Mouse (Mus musculus): ENCODE measurements at regions not wholly inside any gene's neighbourhood (a gene's known extent, or its start where the extent isn't known, plus 50 kb on each side); places are given as distances from the start of the nearest gene placed in this dataset.

DNA sequence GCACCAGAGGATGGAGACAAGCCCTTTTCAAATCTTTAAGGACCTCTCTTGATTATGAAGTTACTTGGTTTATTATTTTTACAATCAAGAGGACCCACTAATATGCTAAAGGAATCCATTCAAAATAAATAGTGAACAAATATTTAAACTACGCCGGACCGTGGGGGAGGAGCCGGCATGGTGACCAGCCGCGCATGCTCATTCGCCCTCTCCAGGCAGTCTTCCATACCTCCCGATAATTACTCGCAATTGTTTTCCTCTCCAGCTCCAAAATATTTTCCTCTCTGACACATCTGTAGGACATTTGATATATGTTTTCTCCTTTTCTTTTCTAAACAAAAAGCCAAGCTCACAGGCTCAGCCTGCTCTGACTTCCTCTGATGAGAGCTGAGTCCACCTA, 111.3 kb upstream of the Gsc start:
- TF ChIP-seq CTCF (IDR thresholded peaks at IDR 0.05; ENCODE audit: low read depth) (no peak), EP300 (IDR thresholded peaks at IDR 0.05; ENCODE audit: low read depth) (no peak)
- Histone ChIP-seq H3K4me2 (ENCODE audit: low read depth, low read length) (no peak overlapping the region), H3K27ac (ENCODE audit: low read depth) (no peak overlapping the region), H3K4me3 (ENCODE audit: low read depth, low read length) (no peak overlapping the region), H3K27me3 (ENCODE audit: insufficient read depth, low read length) (no peaks in the 10 kb centered on the region), H3K9me3 (ENCODE audit: low read length) (no peaks in the 10 kb centered on the region), H3K36me3 (replicated peaks; ENCODE audit: insufficient read depth, low read length) (no peaks in the 10 kb centered on the region), H3K9ac (replicated peaks) (no peak overlapping the region), H3K4me1 (ENCODE audit: insufficient read depth) (no peaks in the 10 kb centered on the region)
- no peak for ATAC-seq
- no peak for DNase-seq
- 65% methylated on average over 9 of the region's 9 CpGs for WGBS (ENCODE audit: insufficient replicate concordance)

DNA sequence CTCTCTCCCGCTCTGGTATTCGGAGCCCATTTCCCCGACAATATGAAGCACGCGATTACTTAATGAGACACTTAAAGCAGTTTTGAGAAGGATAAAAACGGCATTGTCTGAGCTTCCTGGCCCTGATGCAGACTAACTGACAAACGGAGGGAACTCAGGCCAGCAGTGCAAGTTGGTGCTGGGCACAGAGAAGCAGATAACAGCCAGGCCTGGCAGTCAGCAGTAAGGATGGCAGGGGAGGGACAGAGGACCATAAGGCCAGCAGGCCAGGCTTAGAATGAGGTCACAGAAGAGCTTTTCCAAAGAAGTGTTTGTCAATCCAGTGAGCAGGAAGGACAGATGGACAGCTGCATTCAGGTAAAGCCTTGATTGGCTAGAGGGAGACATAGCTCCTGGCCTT, 107.7 kb upstream of the Gsc start:
- Histone ChIP-seq H3K27me3 (ENCODE audit: insufficient read depth, low read length) (no peaks in the 10 kb centered on the region), H3K4me2 (ENCODE audit: low read depth, low read length) (no peak overlapping the region), H3K9me3 (ENCODE audit: low read length) (no peaks in the 10 kb centered on the region), H3K27ac (ENCODE audit: low read depth) (no peak overlapping the region), H3K36me3 (replicated peaks; ENCODE audit: insufficient read depth, low read length) (no peaks in the 10 kb centered on the region), H3K4me3 (ENCODE audit: low read depth, low read length) (no peak overlapping the region), H3K9ac (replicated peaks) (no peak overlapping the region), H3K4me1 (ENCODE audit: insufficient read depth) (no peaks in the 10 kb centered on the region)
- no peak for TF ChIP-seq EP300 (IDR thresholded peaks at IDR 0.05; ENCODE audit: low read depth)
- no peak for TF ChIP-seq CTCF (IDR thresholded peaks at IDR 0.05; ENCODE audit: low read depth)
- ATAC-seq (no peak), DNase-seq (no peak)
- 68% methylated on average over 7 of the region's 7 CpGs for WGBS (ENCODE audit: insufficient replicate concordance)

DNA sequence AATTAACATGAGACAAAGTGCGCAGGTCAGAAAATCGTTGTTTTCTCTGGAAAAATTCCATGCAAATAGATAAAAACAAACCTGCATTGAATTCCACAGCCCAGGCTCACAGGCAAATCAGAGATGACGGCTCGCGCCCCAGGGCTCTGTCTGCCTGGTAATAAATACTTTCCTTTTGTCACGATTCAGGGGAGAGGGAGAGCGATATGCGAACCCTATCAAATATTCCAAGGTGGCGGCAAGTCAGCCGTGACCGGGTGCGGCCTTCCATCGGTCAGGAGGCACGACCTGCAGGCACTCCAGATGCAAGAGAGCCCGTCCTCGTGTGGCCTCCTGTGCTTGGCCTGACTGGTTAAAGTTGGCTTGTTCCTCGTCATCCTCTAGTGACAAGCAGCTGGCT, 94.5 kb upstream of the Gsc start:
- H3K36me3 ChIP-seq (replicated peaks; ENCODE audit: insufficient read depth, low read length): no peaks in the 10 kb centered on the region
- no peak for DNase-seq
- H3K4me2 ChIP-seq (ENCODE audit: low read depth, low read length): no peak overlapping the region
- no peaks in the 10 kb centered on the region for H3K27me3 ChIP-seq (ENCODE audit: insufficient read depth, low read length)
- H3K4me3 ChIP-seq (ENCODE audit: low read depth, low read length): no peak overlapping the region
- no peak overlapping the region for H3K9ac ChIP-seq (replicated peaks)
- no peaks in the 10 kb centered on the region for H3K4me1 ChIP-seq (ENCODE audit: insufficient read depth)
- 81% methylated on average over 17 of the region's 17 CpGs for WGBS (ENCODE audit: insufficient replicate concordance)
- TF ChIP-seq CTCF (IDR thresholded peaks at IDR 0.05; ENCODE audit: low read depth): no peak
- no peak for TF ChIP-seq EP300 (IDR thresholded peaks at IDR 0.05; ENCODE audit: low read depth)
- ATAC-seq: no peak
- no peak overlapping the region for H3K27ac ChIP-seq (ENCODE audit: low read depth)
- no peaks in the 10 kb centered on the region for H3K9me3 ChIP-seq (ENCODE audit: low read length)

DNA sequence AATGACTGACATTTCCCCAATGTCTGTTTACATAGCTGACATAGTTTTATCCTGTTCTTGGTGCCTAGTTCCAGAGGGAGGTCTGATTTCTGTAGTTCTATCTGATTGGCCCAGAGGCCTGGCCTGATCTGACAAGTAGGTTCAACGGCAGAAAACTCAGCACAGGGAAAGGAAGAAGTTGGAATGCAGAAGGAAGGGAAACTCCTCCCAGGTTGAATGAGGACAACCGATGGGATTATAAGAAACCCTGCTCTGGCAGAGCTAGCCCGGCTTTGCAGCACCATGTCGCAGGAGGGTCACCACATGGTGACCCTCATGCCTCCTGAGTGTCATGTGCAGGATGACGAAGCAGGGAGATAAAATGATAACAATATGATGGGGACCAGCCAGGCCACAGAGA, 89.8 kb upstream of the Gsc start:
- Histone ChIP-seq H3K27ac (ENCODE audit: low read depth) (no peak overlapping the region), H3K4me3 (ENCODE audit: low read depth, low read length) (no peak overlapping the region), H3K4me1 (ENCODE audit: insufficient read depth) (no peaks in the 10 kb centered on the region), H3K9ac (replicated peaks) (no peak overlapping the region), H3K27me3 (ENCODE audit: insufficient read depth, low read length) (no peaks in the 10 kb centered on the region), H3K36me3 (replicated peaks; ENCODE audit: insufficient read depth, low read length) (no peaks in the 10 kb centered on the region), H3K4me2 (ENCODE audit: low read depth, low read length) (no peak overlapping the region), H3K9me3 (ENCODE audit: low read length) (no peaks in the 10 kb centered on the region)
- DNase-seq (no peak), ATAC-seq (no peak)
- TF ChIP-seq EP300 (IDR thresholded peaks at IDR 0.05; ENCODE audit: low read depth): no peak
- no peak for TF ChIP-seq CTCF (IDR thresholded peaks at IDR 0.05; ENCODE audit: low read depth)
- WGBS (ENCODE audit: insufficient replicate concordance): 65% methylated on average over 5 of the region's 5 CpGs

DNA sequence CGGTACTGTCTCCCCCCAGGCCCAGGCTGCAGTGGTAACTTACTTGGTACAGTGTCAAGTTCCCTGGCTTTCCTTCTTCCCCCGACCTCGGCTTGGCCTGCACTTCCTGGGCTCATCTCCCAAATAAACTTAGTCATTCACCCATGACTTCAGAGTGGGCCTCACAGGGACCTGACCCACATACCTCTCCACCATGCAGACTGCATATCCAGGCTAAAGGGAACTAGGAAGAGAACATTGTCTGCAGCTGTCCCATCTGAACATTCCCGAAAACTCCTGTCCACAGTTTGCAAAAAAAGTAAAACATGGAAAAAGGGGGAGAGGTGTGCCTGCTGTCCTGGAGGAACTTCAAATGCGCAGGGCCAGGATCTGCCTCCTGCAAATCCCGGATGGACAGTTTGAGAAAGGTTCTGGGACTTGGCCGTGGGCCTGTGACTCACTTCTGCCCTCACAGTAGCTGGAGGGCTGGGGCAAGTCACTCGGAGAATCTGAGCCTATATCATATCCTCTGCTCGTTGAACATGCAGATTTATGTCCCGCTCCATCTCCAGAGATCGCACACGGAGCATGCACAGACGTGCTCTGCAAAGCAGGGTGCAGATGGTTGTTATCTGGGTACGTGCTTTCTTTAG, 87.9 kb upstream of the Gsc start:
- Histone ChIP-seq H3K4me1 (ENCODE audit: insufficient read depth) (no peaks in the 10 kb centered on the region), H3K9me3 (ENCODE audit: low read length) (no peaks in the 10 kb centered on the region), H3K4me2 (ENCODE audit: low read depth, low read length) (no peak overlapping the region), H3K4me3 (ENCODE audit: low read depth, low read length) (no peak overlapping the region), H3K27ac (ENCODE audit: low read depth) (no peak overlapping the region), H3K27me3 (ENCODE audit: insufficient read depth, low read length) (no peaks in the 10 kb centered on the region), H3K36me3 (replicated peaks; ENCODE audit: insufficient read depth, low read length) (no peaks in the 10 kb centered on the region), H3K9ac (replicated peaks) (no peak overlapping the region)
- ATAC-seq (no peak), DNase-seq (no peak)
- WGBS (ENCODE audit: insufficient replicate concordance): 68% methylated on average over 14 of the region's 14 CpGs
- no peak for TF ChIP-seq EP300 (IDR thresholded peaks at IDR 0.05; ENCODE audit: low read depth)
- no peak for TF ChIP-seq CTCF (IDR thresholded peaks at IDR 0.05; ENCODE audit: low read depth)

DNA sequence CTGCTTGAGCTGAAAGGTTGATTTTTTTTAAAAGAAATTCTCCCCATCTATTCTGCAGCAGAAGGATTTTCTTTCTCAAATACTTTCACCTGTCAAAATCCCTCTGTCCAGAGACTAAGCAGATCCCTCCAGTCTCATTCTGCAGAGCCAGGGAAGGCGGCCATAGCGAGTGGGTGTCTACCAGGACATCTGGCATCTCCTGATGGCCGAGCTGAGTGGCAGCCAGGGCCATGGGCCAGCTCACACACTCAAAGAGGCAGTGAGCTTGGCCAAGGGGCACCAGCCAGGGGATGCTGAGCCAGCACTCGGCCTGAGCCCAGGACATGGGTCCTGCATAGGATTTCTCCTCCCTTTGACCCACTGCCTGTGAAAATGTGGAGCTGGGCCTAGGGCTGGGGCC, 84.6 kb upstream of the Gsc start:
- no peak for ATAC-seq
- no peak for DNase-seq
- no peaks in the 10 kb centered on the region for H3K4me1 ChIP-seq (ENCODE audit: insufficient read depth)
- no peaks in the 10 kb centered on the region for H3K9me3 ChIP-seq (ENCODE audit: low read length)
- H3K9ac ChIP-seq (replicated peaks): no peak overlapping the region
- H3K4me3 ChIP-seq (ENCODE audit: low read depth, low read length): no peak overlapping the region
- H3K4me2 ChIP-seq (ENCODE audit: low read depth, low read length): no peak overlapping the region
- H3K27ac ChIP-seq (ENCODE audit: low read depth): no peak overlapping the region
- H3K36me3 ChIP-seq (replicated peaks; ENCODE audit: insufficient read depth, low read length): no peaks in the 10 kb centered on the region
- TF ChIP-seq EP300 (IDR thresholded peaks at IDR 0.05; ENCODE audit: low read depth) (no peak), CTCF (IDR thresholded peaks at IDR 0.05; ENCODE audit: low read depth) (no peak)
- 61% methylated on average over 4 of the region's 4 CpGs for WGBS (ENCODE audit: insufficient replicate concordance)
- no peaks in the 10 kb centered on the region for H3K27me3 ChIP-seq (ENCODE audit: insufficient read depth, low read length)

DNA sequence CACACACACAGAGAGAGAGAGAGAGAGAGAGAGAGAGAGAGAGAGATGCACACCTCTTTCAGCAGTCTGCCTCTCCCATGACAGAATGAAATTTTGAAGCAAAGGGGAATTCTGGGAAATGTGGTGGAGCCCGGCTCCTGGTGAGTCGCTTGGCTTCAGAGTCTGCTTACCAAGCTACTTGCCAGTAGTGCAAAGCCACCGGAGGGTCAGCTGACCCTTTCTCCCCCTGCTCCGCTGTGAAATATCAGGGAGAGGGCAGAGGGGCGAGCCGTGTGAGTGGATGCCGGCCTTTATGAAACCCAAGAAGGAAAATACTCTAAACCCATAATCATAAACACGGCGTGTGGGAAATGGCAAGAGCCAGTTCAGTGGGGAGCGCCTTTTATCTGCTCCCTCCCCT, 84.2 kb upstream of the Gsc start:
- Histone ChIP-seq H3K4me3 (ENCODE audit: low read depth, low read length) (no peak overlapping the region), H3K27me3 (ENCODE audit: insufficient read depth, low read length) (no peaks in the 10 kb centered on the region), H3K9me3 (ENCODE audit: low read length) (no peaks in the 10 kb centered on the region), H3K9ac (replicated peaks) (no peak overlapping the region), H3K4me2 (ENCODE audit: low read depth, low read length) (no peak overlapping the region), H3K36me3 (replicated peaks; ENCODE audit: insufficient read depth, low read length) (no peaks in the 10 kb centered on the region), H3K4me1 (ENCODE audit: insufficient read depth) (no peaks in the 10 kb centered on the region), H3K27ac (ENCODE audit: low read depth) (no peak overlapping the region)
- TF ChIP-seq CTCF (IDR thresholded peaks at IDR 0.05; ENCODE audit: low read depth) (no peak), EP300 (IDR thresholded peaks at IDR 0.05; ENCODE audit: low read depth) (no peak)
- 80% methylated on average over 10 of the region's 10 CpGs for WGBS (ENCODE audit: insufficient replicate concordance)
- ATAC-seq: no peak
- no peak for DNase-seq

Data from liver, postnatal 0 days (tissue).